In the genomic region with DNA sequence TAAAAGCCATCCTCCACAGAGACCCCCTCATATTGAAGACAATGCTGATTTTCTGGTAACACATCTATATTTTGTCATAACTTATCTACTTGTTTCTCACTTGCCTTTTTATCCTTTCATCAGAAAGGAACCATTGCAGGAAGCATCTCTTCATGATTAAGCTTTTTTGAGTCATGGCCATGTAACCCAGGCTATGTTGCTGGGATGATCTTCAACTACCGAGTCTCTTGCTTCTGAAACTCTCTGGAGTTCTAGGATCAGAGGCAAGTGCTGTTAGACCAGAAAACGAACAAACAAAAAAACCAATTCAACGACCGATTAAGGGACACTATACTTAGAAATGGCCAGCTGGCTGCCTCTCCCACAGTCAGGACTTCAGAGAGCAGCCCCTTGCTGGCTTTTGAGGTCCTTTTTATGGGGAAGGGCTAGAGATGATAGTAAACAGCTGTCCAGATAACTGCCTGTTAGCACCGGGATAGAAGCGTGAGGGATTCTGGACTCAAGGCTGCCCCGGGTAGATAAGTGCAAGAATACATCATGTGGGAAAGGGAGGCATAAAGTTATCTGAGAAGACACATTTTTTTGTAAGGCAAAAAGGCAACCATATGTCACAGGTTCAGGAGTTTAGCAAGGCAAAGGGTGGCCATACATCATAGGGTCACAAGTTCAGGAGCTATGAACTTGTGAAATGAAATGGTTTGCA, we compare ENCODE assay signal across 15 mouse cellular contexts. TPM values are rescaled to one million over a fixed set of nuclear protein-coding genes. Genes with fewer than 3 reads are reported as not detected.
DNase-seq lines count a peak whose midpoint lies in the region; ATAC-seq and TF ChIP-seq lines count a peak whose summit lies in the region.
"Had no signal": no experiment of that assay in that cellular context is flagged by ENCODE, and none has a peak within 500 bp of the region (broad histone marks: within the 10 kb centered on the region; RNA-seq: fewer than 3 reads in every experiment).

No protein-coding gene starts in this region.

- H3K9me3 ChIP-seq in intestine, embryonic 15.5 days = no peaks in the 10 kb centered on the region
- H3K9me3 ChIP-seq in intestine, postnatal 0 days (ENCODE audit: control insufficient read depth) = no peaks in the 10 kb centered on the region
- H3K9me3 ChIP-seq in erythroblast, embryonic 14.5 days (ENCODE audit: control insufficient read depth, low read length) = peaks cover 12% of the 10 kb centered on the region

- H3K36me3 ChIP-seq in intestine, embryonic 15.5 days = no peaks in the 10 kb centered on the region
- H3K36me3 ChIP-seq in intestine, postnatal 0 days (ENCODE audit: control insufficient read depth, insufficient read depth) = no peaks in the 10 kb centered on the region
- peaks cover 34% of the 10 kb centered on the region for H3K36me3 ChIP-seq in erythroblast, embryonic 14.5 days (ENCODE audit: control insufficient read depth)

- 62% methylated on average over 7 of the region's 7 CpGs for whole genome bisulfite sequencing in intestine, embryonic 15.5 days
- WGBS in intestine, postnatal 0 days = 66% methylated on average over 7 of the region's 7 CpGs
- 54% methylated on average over 7 of the region's 7 CpGs for WGBS in bone marrow, adult 2 months

- H3K27me3 ChIP-seq in intestine, embryonic 15.5 days (replicated peaks) = no peaks in the 10 kb centered on the region
- no peaks in the 10 kb centered on the region for H3K27me3 ChIP-seq in intestine, postnatal 0 days (replicated peaks; ENCODE audit: control insufficient read depth, insufficient read depth, low read length)
- H3K27me3 ChIP-seq in erythroblast, embryonic 14.5 days (ENCODE audit: control insufficient read depth) = no peaks in the 10 kb centered on the region; the same call in 1 of the 2 replicates
- H3K27me3 ChIP-seq: CH12.LX had no signal

- no peak for TF ChIP-seq POLR2A in bone marrow, adult 2 months (IDR thresholded peaks at IDR 0.05; ENCODE audit: borderline replicate concordance, control insufficient read depth, low read depth, low read length)

- ATAC-seq in intestine, embryonic 15.5 days = peak; percentile 61
- ATAC-seq in intestine, postnatal 0 days = no peak
- peak; percentile 88 for ATAC-seq in megakaryocyte progenitor cell, adult 5-6 weeks (replicated peaks; ENCODE audit: poor library complexity)

- H3K4me3 ChIP-seq in intestine, embryonic 15.5 days (replicated peaks) = no peak overlapping the region
- H3K4me3 ChIP-seq in intestine, postnatal 0 days (ENCODE audit: low read depth, low read length) = no peak overlapping the region
- peak overlapping the region; percentile 2 for H3K4me3 ChIP-seq in bone marrow, adult 2 months (replicated peaks; ENCODE audit: control insufficient read depth, low read depth, low read length)
- H3K4me3 ChIP-seq in erythroblast, embryonic 14.5 days (replicated peaks) = peak overlapping the region; percentile 72

- no peak for DNase-seq in layer of hippocampus, adult 8-10 months (ENCODE audit: low spot score in 2 of 2)
- DNase-seq in right cerebral cortex, postnatal 10 days (ENCODE audit: low spot score in 2 of 2) = no peak
- DNase-seq: cerebellum, postnatal 14 days; heart, postnatal 4 days; kidney, adult 9 months; lung, postnatal 10 days; thymus, adult 18-20 months had no signal

- H3K9ac ChIP-seq in intestine, embryonic 15.5 days = no peak overlapping the region
- H3K9ac ChIP-seq in intestine, postnatal 0 days (ENCODE audit: low read depth, low read length) = no peak overlapping the region

- H3K4me2 ChIP-seq in intestine, embryonic 15.5 days (replicated peaks) = no peak overlapping the region
- no peak overlapping the region for H3K4me2 ChIP-seq in intestine, postnatal 0 days (replicated peaks; ENCODE audit: low read depth)

- H3K4me1 ChIP-seq in intestine, embryonic 15.5 days (replicated peaks) = no peaks in the 10 kb centered on the region
- H3K4me1 ChIP-seq in intestine, postnatal 0 days (replicated peaks; ENCODE audit: control insufficient read depth, insufficient read depth, low read length) = no peaks in the 10 kb centered on the region
- no peaks in the 10 kb centered on the region; the same call in 1 of the 2 replicates for H3K4me1 ChIP-seq in bone marrow, adult 2 months (ENCODE audit: control insufficient read depth, insufficient read depth, low read length)
- peaks cover 61% of the 10 kb centered on the region for H3K4me1 ChIP-seq in erythroblast, embryonic 14.5 days (ENCODE audit: control insufficient read depth)

- TF ChIP-seq CTCF in intestine, postnatal 0 days (IDR thresholded peaks at IDR 0.05; ENCODE audit: low read depth) = no peak
- TF ChIP-seq CTCF in bone marrow, adult 2 months (IDR thresholded peaks at IDR 0.05; ENCODE audit: control insufficient read depth, insufficient read depth, low read length) = no peak

- no peak overlapping the region for H3K27ac ChIP-seq in intestine, embryonic 15.5 days
- no peak overlapping the region for H3K27ac ChIP-seq in intestine, postnatal 0 days (ENCODE audit: low read depth, low read length)
- H3K27ac ChIP-seq in bone marrow, adult 2 months (ENCODE audit: control insufficient read depth, insufficient read depth, low read depth, low read length, poor library complexity) = peak overlapping the region; percentile 32

RNA-seq across cellular contexts. Expression of gene Msmb, which starts 4.1 kb away (rescaled TPM):
- not detected in 2 replicates for polyA plus RNA-seq in intestine, embryonic 15.5 days (2015; fragmentation: Nextera tagmentation; extraction: Ambion mirVana)
- polyA plus RNA-seq in intestine, postnatal 0 days (2015; fragmentation: Nextera tagmentation; extraction: Ambion mirVana) = not detected in 2 replicates
- polyA plus RNA-seq in bone marrow, adult 2 months (2011; ENCODE audit: insufficient read depth, insufficient read length, low replicate concordance, missing spikeins) = not detected in 2 replicates
- polyA plus RNA-seq in erythroblast, embryonic 14.5 days (2012) = not detected in 2 replicates
- not detected in 2 replicates for total RNA-seq in megakaryocyte progenitor cell, adult 5-6 weeks (2015)
- total RNA-seq in megakaryocyte progenitor cell, adult 5-6 weeks (2017) = not detected in 2 replicates
- total RNA-seq in layer of hippocampus, adult 8-10 months (2022) = not detected
- total RNA-seq: CH12.LX; heart, postnatal 4 days; left cerebral cortex, postnatal 36 days; neutrophil, adult 5-6 weeks had no signal

RNA-seq across cellular contexts. Expression of gene Ncoa4, which starts 13.7 kb away (rescaled TPM):
- 164 and 166 TPM in 2 replicates for polyA plus RNA-seq in intestine, embryonic 15.5 days (2015; fragmentation: Nextera tagmentation; extraction: Ambion mirVana)
- 239 and 254 TPM in 2 replicates for polyA plus RNA-seq in intestine, postnatal 0 days (2015; fragmentation: Nextera tagmentation; extraction: Ambion mirVana)
- 108 and 110 TPM in 2 replicates for polyA plus RNA-seq in bone marrow, adult 2 months (2011; ENCODE audit: insufficient read depth, insufficient read length, low replicate concordance, missing spikeins)
- 6.9 and 7.6 TPM in 2 replicates for polyA plus RNA-seq in erythroblast, embryonic 14.5 days (2012)
- total RNA-seq in megakaryocyte progenitor cell, adult 5-6 weeks (2015) = 245 and 252 TPM in 2 replicates
- 194 and 212 TPM in 2 replicates for total RNA-seq in megakaryocyte progenitor cell, adult 5-6 weeks (2017)
- 100 to 1,000 TPM; 101 to 113 (median 110) TPM for total RNA-seq in layer of hippocampus, adult 8-10 months (2022)

RNA-seq across cellular contexts. Expression of gene Timm23, which starts 55.7 kb away (rescaled TPM):
- polyA plus RNA-seq in intestine, embryonic 15.5 days (2015; fragmentation: Nextera tagmentation; extraction: Ambion mirVana) = 335 and 338 TPM in 2 replicates
- 196 and 209 TPM in 2 replicates for polyA plus RNA-seq in intestine, postnatal 0 days (2015; fragmentation: Nextera tagmentation; extraction: Ambion mirVana)
- polyA plus RNA-seq in bone marrow, adult 2 months (2011; ENCODE audit: insufficient read depth, insufficient read length, low replicate concordance, missing spikeins) = 13.1 and 14.7 TPM in 2 replicates
- polyA plus RNA-seq in erythroblast, embryonic 14.5 days (2012) = 15.2 and 17.5 TPM in 2 replicates
- total RNA-seq in megakaryocyte progenitor cell, adult 5-6 weeks (2015) = 237 and 249 TPM in 2 replicates
- 159 and 183 TPM in 2 replicates for total RNA-seq in megakaryocyte progenitor cell, adult 5-6 weeks (2017)
- total RNA-seq in layer of hippocampus, adult 8-10 months (2022) = 10 to 100 TPM; 55.7 to 79.0 (median 66.2) TPM

RNA-seq across cellular contexts. Expression of gene Parg, which starts 55.8 kb away (rescaled TPM):
- 35.9 and 37.0 TPM in 2 replicates for polyA plus RNA-seq in intestine, embryonic 15.5 days (2015; fragmentation: Nextera tagmentation; extraction: Ambion mirVana)
- polyA plus RNA-seq in intestine, postnatal 0 days (2015; fragmentation: Nextera tagmentation; extraction: Ambion mirVana) = 15.7 and 19.7 TPM in 2 replicates
- 16.8 and 20.8 TPM in 2 replicates for polyA plus RNA-seq in bone marrow, adult 2 months (2011; ENCODE audit: insufficient read depth, insufficient read length, low replicate concordance, missing spikeins)
- 0.39 and 0.68 TPM in 2 replicates for polyA plus RNA-seq in erythroblast, embryonic 14.5 days (2012)
- 44.1 and 48.1 TPM in 2 replicates for total RNA-seq in megakaryocyte progenitor cell, adult 5-6 weeks (2015)
- total RNA-seq in megakaryocyte progenitor cell, adult 5-6 weeks (2017) = 102 and 143 TPM in 2 replicates
- total RNA-seq in layer of hippocampus, adult 8-10 months (2022) = 10 to 100 TPM; 37.5 to 47.8 (median 40.3) TPM

Comparison
In these comparisons a context has a peak if more than half of its experiments do, and no peak if none do; other contexts are left out.
1. H3K4me3 ChIP-seq: peak in bone marrow, adult 2 months (single experiment) and erythroblast, embryonic 14.5 days (single experiment); none in intestine, embryonic 15.5 days (single experiment) and intestine, postnatal 0 days (single experiment).
2. RNA of gene Ncoa4, which starts 13.7 kb away (polyA plus RNA-seq): 239 to 254 TPM in intestine, postnatal 0 days, 164 to 166 TPM in intestine, embryonic 15.5 days and 108 to 110 TPM in bone marrow, adult 2 months; 6.9 to 7.6 TPM in erythroblast, embryonic 14.5 days; every median in the first group is over 10 times any median in the second.
3. RNA of gene Timm23, which starts 55.7 kb away (polyA plus RNA-seq): 335 to 338 TPM in intestine, embryonic 15.5 days and 196 to 209 TPM in intestine, postnatal 0 days; 15.2 to 17.5 TPM in erythroblast, embryonic 14.5 days and 13.1 to 14.7 TPM in bone marrow, adult 2 months; every median in the first group is over 10 times any median in the second.